Mouse (Mus musculus) heart, postnatal 0 days (tissue): ENCODE results near the gene Avil.

Experiments used
- CTCF ChIP-seq: IDR thresholded peaks from 2 replicates; pipeline ENCODE4 v1.5.1; 2016; ENCODE audit warnings: antibody characterized with exemption, control low read depth, low read depth
- EP300 ChIP-seq: IDR thresholded peaks from 2 replicates; pipeline ENCODE4 v1.6.1; 2016; ENCODE audit warnings: antibody characterized with exemption, low read depth

- TF ChIP-seq CTCF, result no peak
- no peak for TF ChIP-seq EP300
Observed at GRCm38 (mm10) chr10:127018422-127018821, 17.9 kb downstream of the Avil start.
